Mouse (Mus musculus): ENCODE data around the gene Loxl4. TPM values are rescaled to one million over a fixed set of nuclear protein-coding genes. Genes with fewer than 3 reads are reported as not detected.

Gene Loxl4
- total RNA-seq, 2 experiments from 2014 or later, result 0.20 to 0.35 TPM

DNA sequence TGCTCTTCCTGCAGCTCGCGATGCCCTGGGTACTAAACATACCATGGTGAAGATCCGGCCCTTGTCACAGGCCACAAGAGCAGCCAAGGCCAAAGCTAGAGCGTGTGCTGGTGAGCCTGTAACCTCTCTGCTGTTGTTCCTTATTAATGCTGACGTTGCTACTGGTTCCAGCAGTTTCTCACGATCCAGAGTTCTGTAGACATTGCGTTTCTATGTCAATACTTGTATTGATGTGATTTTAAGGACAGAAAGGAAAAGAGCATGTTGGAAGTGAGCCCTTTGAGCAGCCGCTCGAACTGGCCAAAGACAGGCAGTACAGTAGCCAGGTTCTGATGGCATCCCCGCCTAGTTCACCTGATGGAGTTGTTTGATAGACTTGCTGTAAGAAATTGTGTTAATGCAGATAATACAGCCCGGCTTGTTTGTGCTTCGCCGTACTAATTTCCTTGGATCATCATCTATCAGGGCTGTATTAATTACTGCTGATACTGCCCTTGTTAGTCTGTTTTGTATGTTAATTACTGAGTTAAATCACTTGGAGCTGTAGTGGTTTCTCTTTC, 29.7 kb downstream of the Loxl4 start:
- no peak for DNase-seq (ENCODE audit: extremely low spot score in 1 of 2, low spot score in 2 of 2)
- intact Hi-C loops (cut with DNase I), result no loop called here
- H3K4me3 ChIP-seq, result no peak overlapping the region
- H3K27ac ChIP-seq, result no peak overlapping the region
- no peak for TF ChIP-seq CTCF (IDR thresholded peaks at IDR 0.05)

DNA sequence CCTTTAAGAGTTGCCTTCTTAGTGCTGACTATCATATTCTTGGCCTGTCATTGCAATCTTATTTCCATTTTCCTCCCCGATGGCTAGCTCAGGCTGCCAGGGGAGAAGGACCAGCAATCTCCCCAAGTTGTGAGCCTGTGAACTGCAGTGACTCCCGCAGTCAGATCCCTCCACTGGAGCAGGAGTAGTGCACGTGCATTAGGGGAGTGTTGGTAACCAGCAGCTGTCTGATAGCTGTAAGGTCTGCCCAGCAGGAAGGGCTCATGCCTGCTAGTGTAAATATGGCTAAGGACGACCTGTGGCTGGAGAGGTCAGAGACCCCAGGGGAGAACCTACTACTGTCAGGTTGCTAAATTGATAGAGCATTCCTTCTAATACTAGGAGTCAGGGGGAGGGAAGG, 31.9 kb downstream of the Loxl4 start:
- DNase-seq (ENCODE audit: extremely low spot score in 1 of 2, low spot score in 2 of 2), result no peak
- Histone ChIP-seq H3K27ac (no peak overlapping the region), H3K4me3 (no peak overlapping the region)
- intact Hi-C loops (cut with DNase I), result no loop called here
- no peak for TF ChIP-seq CTCF (IDR thresholded peaks at IDR 0.05)

DNA sequence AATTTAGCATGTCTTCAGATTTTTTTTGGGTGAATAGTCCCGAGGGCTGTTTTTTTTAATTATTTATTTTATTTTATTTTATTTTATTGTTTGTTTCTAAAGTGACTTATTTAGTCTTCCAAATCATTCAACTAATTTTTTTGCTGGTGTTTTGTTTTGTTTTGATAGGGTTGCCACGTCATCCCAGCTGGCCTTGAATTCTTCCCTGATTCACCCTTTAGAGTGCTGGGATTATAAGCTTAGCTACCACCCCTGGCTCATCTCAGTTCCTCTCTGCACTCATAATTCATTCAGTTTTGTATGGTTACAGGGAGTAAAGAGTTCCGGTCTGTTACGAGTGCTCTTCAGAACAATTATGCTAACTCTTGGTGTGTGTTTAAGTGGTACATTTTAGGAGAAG, 34.0 kb downstream of the Loxl4 start:
- Histone ChIP-seq H3K4me3 (no peak overlapping the region), H3K27ac (no peak overlapping the region)
- DNase-seq (ENCODE audit: extremely low spot score in 1 of 2, low spot score in 2 of 2), result no peak
- no peak for TF ChIP-seq CTCF (IDR thresholded peaks at IDR 0.05)
- intact Hi-C loops (cut with DNase I), result no loop called here

DNA sequence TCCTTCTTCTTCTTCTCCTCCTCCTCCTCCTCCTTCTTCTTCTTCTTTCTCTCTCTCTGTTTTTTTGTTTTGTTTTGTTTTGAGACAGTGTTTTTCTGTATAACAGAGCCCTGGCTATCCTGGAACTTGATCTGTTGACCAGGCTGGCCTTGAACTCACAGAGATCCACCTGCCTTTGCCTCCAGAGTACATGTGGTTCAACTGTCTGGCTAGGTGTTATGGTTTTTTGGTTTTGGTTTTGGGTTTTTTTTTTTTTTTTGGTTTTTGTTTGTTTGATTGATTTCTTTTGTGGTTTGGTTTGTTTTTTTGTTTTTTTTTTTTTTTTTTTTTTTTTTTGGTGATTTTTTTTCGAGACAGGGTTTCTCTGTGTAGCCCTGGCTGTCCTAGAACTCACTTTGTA, 35.8 kb downstream of the Loxl4 start:
- TF ChIP-seq CTCF (IDR thresholded peaks at IDR 0.05), result no peak
- DNase-seq (ENCODE audit: extremely low spot score in 1 of 2, low spot score in 2 of 2), result no peak

DNA sequence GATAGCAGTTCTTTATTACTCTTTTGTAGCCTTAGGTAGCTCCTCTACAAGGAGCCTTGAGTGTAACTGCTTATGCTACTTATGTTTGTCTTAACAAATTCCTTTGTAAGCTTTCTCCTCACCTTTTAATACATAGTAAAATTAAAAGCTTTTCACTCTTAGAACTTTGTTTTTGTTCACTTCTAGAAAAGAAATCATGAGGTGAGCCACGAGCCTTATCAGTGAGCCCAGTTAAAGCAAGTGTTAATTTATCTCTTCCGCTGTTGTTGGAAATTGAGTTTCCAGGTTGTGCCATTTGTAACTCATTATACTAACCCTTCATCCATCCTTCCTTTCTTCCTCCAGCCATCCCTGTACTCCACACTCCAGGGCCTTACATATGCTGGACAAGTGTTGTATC, 37.3 kb downstream of the Loxl4 start:
- TF ChIP-seq CTCF (IDR thresholded peaks at IDR 0.05), result no peak
- no peak for DNase-seq (ENCODE audit: extremely low spot score in 1 of 2, low spot score in 2 of 2)
- intact Hi-C loops (cut with DNase I), result no loop called here
- Histone ChIP-seq H3K4me3 (no peak overlapping the region), H3K27ac (no peak overlapping the region)

More for the DNA sequence above, 35.8 kb downstream of the Loxl4 start:
- intact Hi-C loops (cut with DNase I), result no loop called here
- H3K4me3 ChIP-seq, result no peak overlapping the region
- no peak overlapping the region for H3K27ac ChIP-seq

DNA sequence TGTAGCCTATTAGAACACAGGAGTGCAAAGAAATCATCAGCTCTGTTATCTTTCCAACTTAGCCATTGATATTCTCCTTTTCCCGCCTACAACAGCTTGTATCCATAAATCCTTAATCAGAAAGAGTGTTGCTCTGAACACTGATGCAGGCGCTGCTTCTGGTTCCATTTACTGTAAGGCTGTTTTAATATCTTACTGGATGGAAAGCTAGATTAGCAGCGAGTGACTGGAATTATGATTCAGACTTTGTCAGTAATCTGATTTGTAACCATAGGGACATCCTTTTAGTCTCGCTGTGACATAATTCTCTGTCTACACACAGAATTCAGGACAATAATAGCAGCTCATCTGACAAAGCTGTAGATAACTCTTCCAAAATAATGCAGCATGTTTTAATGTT, 41.3 kb downstream of the Loxl4 start:
- Histone ChIP-seq H3K27ac (no peak overlapping the region), H3K4me3 (no peak overlapping the region)
- intact Hi-C loops (cut with DNase I), result no loop called here
- no peak for TF ChIP-seq CTCF (IDR thresholded peaks at IDR 0.05)
- no peak for DNase-seq (ENCODE audit: extremely low spot score in 1 of 2, low spot score in 2 of 2)

DNA sequence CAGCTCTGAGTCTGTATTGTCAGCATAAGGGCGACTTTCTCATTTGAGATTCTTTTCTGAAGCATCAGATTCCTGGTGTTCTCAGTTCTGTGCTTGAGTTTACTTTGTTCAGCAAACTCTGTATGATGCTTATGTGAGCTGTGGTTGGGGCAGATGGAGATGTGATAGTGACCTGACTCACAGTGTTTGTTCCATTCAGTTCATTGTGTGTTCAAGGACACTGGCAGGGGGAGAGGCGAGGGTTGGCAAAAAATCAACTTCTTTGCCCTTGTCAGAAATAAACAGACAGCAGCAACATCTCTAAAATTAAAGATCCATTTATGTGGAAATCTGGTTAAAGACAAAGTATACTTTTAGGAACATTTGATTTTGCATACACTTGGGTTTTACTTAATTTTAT, 43.5 kb downstream of the Loxl4 start:
- TF ChIP-seq CTCF (IDR thresholded peaks at IDR 0.05), result no peak
- intact Hi-C loops (cut with DNase I), result no loop called here
- Histone ChIP-seq H3K4me3 (no peak overlapping the region), H3K27ac (no peak overlapping the region)
- no peak for DNase-seq (ENCODE audit: extremely low spot score in 1 of 2, low spot score in 2 of 2)

DNA sequence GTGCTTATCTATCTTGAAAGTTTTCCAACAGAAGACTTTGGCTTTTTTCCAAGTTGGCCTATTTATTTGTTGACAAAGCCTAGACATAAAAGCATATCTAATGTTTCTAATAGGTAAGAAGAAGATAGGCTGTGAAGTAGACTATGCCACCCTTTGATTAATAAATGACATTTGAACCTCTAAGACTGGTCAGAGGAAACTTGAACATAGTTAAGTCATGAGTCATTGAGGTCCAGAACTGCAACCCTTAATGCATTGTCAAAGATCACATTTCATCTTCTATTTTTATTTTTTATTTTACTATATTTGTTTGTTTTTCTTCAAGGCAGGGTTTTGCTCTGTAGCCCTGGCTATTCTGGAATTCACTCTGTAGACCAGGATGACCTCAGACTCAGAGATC, 45.6 kb downstream of the Loxl4 start:
- no peak for DNase-seq (ENCODE audit: extremely low spot score in 1 of 2, low spot score in 2 of 2)
- intact Hi-C loops (cut with DNase I), result no loop called here
- Histone ChIP-seq H3K4me3 (no peak overlapping the region), H3K27ac (no peak overlapping the region)
- no peak for TF ChIP-seq CTCF (IDR thresholded peaks at IDR 0.05)

DNA sequence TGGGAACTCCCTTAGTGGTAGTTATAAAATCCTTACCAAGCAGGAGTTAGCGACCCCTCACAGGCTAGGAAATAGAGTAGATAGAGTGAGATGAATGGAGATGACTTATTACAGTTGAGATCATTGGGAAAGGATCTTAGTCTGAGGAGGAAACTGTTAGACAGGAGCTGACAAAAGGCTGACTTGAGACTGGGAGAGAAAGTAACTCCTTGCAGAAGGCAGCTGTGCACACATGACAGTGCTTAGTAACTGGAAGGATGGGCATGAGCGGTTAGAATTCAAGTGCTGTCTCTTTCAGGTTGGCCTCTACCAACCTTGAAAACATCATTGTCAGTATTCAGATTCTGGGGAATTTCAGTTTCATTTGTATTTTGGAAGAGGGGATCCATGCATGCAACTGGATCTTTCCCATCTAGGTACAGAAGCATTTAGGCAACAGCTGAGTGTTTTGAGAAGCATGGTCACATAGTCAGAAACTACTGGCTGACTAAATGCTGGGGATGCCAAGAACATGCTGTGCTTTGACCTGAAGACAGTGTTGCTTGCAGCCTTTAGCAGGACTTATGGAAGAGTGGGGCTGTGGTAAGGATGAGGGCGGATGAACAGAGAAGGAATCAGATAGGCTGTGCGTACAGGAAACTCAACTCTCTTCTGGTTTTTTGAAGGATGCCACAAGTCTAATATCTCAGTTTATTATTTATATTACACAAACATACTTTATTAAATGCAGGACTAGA, 46.2 kb downstream of the Loxl4 start:
- Histone ChIP-seq H3K4me3 (no peak overlapping the region), H3K27ac (no peak overlapping the region)
- DNase-seq (ENCODE audit: extremely low spot score in 1 of 2, low spot score in 2 of 2), result no peak
- TF ChIP-seq CTCF (IDR thresholded peaks at IDR 0.05), result no peak
- intact Hi-C loops (cut with DNase I), result no loop called here

DNA sequence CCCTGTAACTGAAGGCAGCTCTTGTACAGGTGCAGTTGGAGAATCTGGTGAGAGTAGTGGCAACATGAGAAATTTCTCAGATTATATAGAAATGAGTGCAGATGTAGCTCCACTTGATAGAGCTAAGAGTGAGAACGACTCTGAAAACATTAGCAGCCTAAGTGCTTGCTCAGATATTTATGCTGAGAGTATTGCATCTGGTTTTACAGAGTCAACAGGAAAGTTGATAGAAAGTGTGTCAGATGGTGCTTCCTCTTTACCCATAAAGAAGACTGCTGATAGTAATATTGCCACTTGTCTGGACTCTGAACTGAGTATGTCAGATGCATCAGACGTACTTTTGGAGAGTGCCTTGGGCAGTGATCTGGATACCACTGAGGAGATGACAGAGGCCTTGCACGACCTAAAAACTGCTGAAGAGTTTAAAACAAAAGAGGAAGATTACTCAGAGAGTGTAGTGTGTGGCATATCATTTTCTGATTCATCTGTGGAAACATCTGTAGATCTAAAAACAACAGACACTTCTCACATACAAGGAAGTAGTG, 48.8 kb downstream of the Loxl4 start:
- H3K4me3 ChIP-seq, result no peak overlapping the region

DNA sequence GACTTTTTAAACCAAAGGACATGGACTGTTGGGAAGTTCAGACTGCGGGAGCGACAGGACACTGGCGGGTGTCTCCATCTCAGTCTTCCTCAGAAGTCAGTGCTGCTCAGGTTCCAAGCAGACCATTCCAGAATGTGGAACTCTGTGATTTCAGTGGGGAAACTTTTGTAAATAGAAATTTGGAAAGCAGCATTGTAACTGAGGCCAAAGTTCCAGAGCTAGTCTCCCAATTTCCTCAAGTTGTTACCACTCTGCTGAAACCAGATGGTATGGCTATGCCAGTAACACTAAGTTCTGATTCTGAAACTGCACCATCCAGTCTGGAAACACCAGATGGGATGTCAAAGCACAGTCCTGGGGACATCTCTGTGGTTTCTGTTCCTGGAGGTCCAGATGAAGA, 49.6 kb downstream of the Loxl4 start:
- intact Hi-C loops (cut with DNase I), result no loop called here
- Histone ChIP-seq H3K4me3 (no peak overlapping the region), H3K27ac (no peak overlapping the region)
- no peak for DNase-seq (ENCODE audit: extremely low spot score in 1 of 2, low spot score in 2 of 2)
- no peak for TF ChIP-seq CTCF (IDR thresholded peaks at IDR 0.05)

More for the DNA sequence above, 48.8 kb downstream of the Loxl4 start:
- intact Hi-C loops (cut with DNase I), result no loop called here
- no peak overlapping the region for H3K27ac ChIP-seq
- TF ChIP-seq CTCF (IDR thresholded peaks at IDR 0.05), result no peak
- no peak for DNase-seq (ENCODE audit: extremely low spot score in 1 of 2, low spot score in 2 of 2)

DNA sequence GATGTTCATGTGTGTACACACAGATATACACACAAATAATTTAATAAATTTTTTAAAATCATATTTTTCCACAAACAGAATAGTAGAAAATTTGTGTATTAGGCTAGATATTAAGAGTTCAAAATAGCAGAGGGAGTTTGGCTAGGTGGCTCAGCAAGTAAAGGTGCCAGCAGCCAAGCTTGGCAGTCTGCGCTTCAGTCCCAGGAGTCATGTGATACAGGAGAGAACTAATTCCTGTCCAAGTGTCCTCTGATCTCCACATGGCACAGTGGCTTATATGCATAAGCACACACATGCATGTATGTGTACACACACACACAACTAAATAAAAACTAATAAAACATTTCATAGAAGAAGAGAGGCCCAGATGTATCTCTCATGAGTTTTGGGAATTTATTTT, 50.6 kb downstream of the Loxl4 start:
- Histone ChIP-seq H3K4me3 (no peak overlapping the region), H3K27ac (no peak overlapping the region)
- no peak for DNase-seq (ENCODE audit: extremely low spot score in 1 of 2, low spot score in 2 of 2)
- no peak for TF ChIP-seq CTCF (IDR thresholded peaks at IDR 0.05)
- intact Hi-C loops (cut with DNase I), result no loop called here

DNA sequence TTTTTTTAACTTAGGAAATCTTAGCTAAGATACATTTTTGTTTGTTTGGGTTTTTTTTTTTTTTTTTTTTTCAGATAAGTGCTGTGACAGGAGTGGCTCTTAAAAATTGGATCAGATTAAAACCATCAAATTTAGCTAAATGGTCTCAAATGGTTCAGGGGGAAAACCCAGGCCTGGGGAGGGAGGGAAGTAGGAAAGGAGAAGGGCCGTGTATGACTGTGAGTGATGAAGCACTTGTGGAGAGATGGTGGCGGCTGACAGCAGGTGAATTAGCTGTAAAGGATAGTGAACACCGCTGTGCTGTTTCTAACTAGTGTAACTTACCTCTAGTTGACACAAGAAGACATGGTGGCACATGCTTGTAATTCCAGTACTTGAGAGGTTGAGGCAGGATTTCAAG, 53.9 kb downstream of the Loxl4 start:
- TF ChIP-seq CTCF (IDR thresholded peaks at IDR 0.05), result no peak
- no peak overlapping the region for H3K27ac ChIP-seq
- intact Hi-C loops (cut with DNase I), result no loop called here
- no peak for DNase-seq (ENCODE audit: extremely low spot score in 1 of 2, low spot score in 2 of 2)
- no peak overlapping the region for H3K4me3 ChIP-seq

Other genes starting within 250 kb of the Loxl4 start
- 10 to 100 TPM; 62.9 to 72.8 TPM for gene Crtac1, start 181.0 kb downstream of the Loxl4 start, total RNA-seq (2021)
- 10 to 100 TPM; 24.8 to 27.5 TPM for gene R3hcc1l, start 94.1 kb downstream of the Loxl4 start, total RNA-seq (2021)
- 1 to 10 TPM; 2.9 to 3.1 TPM for gene Pyroxd2, start 140.0 kb upstream of the Loxl4 start, total RNA-seq (2021)
- gene Hps1, start 167.2 kb upstream of the Loxl4 start, total RNA-seq (2021), result 10 to 100 TPM; 12.3 to 14.2 TPM